Mouse (Mus musculus) ZHBTc4 (cell line): ENCODE measurements at regions not wholly inside any gene's neighbourhood (a gene's known extent, or its start where the extent isn't known, plus 50 kb on each side); places are given as distances from the start of the nearest gene placed in this dataset.

Experiments
- DNase-seq: peaks from one replicate; pipeline ENCODE4 v3.0.0-alpha.2; 2011; ENCODE audit warnings: low read depth, low spot score

- DNase-seq, result no peak
Observed at GRCm38 (mm10) chr8:40186715-40187583, 487.9 kb upstream of the Adam24 start.

- DNase-seq, result peak; percentile 61
Observed at GRCm38 (mm10) chr8:40187584-40187934, 487.3 kb upstream of the Adam24 start.

GRCm38 (mm10) chr8:40192266-40192665 is 482.6 kb upstream of the Adam24 start:
- peak; percentile 59 for DNase-seq

- no peak for DNase-seq
Observed at GRCm38 (mm10) chr8:40193148-40193547, 481.7 kb upstream of the Adam24 start.

- no peak for DNase-seq
Observed at GRCm38 (mm10) chr8:40210871-40211270, 464.0 kb upstream of the Adam24 start.

- DNase-seq, result no peak
Observed at GRCm38 (mm10) chr8:40223521-40223920, 451.4 kb upstream of the Adam24 start.

- no peak for DNase-seq
Observed at GRCm38 (mm10) chr8:40227262-40227661, 447.6 kb upstream of the Adam24 start.
